Mouse (Mus musculus): ENCODE data around the gene Bcl7a. TPM values are rescaled to one million over a fixed set of nuclear protein-coding genes. Genes with fewer than 3 reads are reported as not detected.

Bcl7a gene
- total and polyA plus RNA-seq, 2 experiments from 2014 or later: 6.6 to 10.2 TPM

DNA sequence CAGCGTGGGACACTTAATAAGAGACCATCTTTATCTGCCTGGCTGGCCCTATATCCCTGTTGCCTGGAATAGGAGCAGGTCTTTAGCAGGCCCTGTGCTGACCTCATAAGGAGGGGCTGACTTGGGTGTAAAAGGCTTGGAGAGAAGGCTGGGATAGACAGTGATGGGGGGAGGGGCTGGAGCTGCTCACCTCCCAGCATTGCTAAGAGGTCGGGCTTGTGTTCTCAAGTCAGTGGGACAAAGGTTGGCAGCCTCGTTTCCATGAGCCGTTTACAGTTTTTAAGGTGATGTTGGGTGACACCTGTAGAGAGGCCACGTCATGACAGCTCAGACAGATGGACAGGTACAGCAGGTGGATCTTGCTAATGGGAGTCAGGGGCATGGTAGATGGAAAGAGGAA lies 26.4 kb downstream of the Bcl7a start:
- 92% methylated on average over 5 of the region's 5 CpGs for WGBS
- Histone ChIP-seq H3K27ac (ENCODE audit: low read depth) (no peak overlapping the region), H3K4me1 (ENCODE audit: control insufficient read depth, insufficient read depth) (no peaks in the 10 kb centered on the region), H3K4me2 (ENCODE audit: low read depth, low read length) (no peak overlapping the region), H3K27me3 (ENCODE audit: control insufficient read depth, insufficient read depth, low read length) (no peaks in the 10 kb centered on the region), H3K9me3 (replicated peaks; ENCODE audit: control insufficient read depth, low read length) (no peaks in the 10 kb centered on the region), H3K9ac (replicated peaks; ENCODE audit: low read depth, low read length) (no peak overlapping the region), H3K4me3 (ENCODE audit: low read depth, low read length) (no peak overlapping the region), H3K36me3 (replicated peaks; ENCODE audit: control insufficient read depth, insufficient read depth, low read length) (peaks cover 54% of the 10 kb centered on the region)
- TF ChIP-seq EP300 (IDR thresholded peaks at IDR 0.05; ENCODE audit: low read depth) (no peak), CTCF (IDR thresholded peaks at IDR 0.05; ENCODE audit: low read depth) (no peak)
- DNase-seq (ENCODE audit: low spot score): no peak
- ATAC-seq (ENCODE audit: insufficient read depth, low read depth): no peak

DNA sequence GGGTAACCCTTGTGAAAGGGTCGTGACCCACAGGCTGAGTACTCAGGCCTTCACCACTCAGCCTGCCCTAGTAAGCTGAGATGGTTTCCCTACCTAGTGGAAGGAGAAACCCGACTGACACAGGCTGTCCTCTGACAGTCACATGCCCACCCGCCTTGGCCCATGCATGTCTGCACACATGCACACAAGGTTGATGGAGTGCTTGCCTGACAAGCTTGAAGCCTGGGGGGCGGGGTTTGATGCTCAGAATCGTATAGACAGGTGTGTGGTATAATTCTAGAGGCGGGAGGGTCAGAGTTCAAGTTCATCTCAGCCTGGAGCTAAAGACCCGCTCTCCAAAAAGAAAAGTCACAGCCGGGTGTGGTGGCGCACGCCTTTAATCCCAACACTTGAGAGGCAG lies 31.6 kb downstream of the Bcl7a start:
- Histone ChIP-seq H3K4me3 (ENCODE audit: low read depth, low read length) (no peak overlapping the region), H3K9me3 (replicated peaks; ENCODE audit: control insufficient read depth, low read length) (no peaks in the 10 kb centered on the region), H3K4me1 (ENCODE audit: control insufficient read depth, insufficient read depth) (no peaks in the 10 kb centered on the region), H3K27me3 (ENCODE audit: control insufficient read depth, insufficient read depth, low read length) (no peaks in the 10 kb centered on the region), H3K27ac (ENCODE audit: low read depth) (no peak overlapping the region), H3K36me3 (replicated peaks; ENCODE audit: control insufficient read depth, insufficient read depth, low read length) (peaks cover 35% of the 10 kb centered on the region), H3K4me2 (ENCODE audit: low read depth, low read length) (no peak overlapping the region), H3K9ac (replicated peaks; ENCODE audit: low read depth, low read length) (no peak overlapping the region)
- DNase-seq (ENCODE audit: low spot score) (no peak), ATAC-seq (ENCODE audit: insufficient read depth, low read depth) (no peak)
- 90% methylated on average over 10 of the region's 10 CpGs for WGBS
- TF ChIP-seq EP300 (IDR thresholded peaks at IDR 0.05; ENCODE audit: low read depth) (no peak), CTCF (IDR thresholded peaks at IDR 0.05; ENCODE audit: low read depth) (no peak)

DNA sequence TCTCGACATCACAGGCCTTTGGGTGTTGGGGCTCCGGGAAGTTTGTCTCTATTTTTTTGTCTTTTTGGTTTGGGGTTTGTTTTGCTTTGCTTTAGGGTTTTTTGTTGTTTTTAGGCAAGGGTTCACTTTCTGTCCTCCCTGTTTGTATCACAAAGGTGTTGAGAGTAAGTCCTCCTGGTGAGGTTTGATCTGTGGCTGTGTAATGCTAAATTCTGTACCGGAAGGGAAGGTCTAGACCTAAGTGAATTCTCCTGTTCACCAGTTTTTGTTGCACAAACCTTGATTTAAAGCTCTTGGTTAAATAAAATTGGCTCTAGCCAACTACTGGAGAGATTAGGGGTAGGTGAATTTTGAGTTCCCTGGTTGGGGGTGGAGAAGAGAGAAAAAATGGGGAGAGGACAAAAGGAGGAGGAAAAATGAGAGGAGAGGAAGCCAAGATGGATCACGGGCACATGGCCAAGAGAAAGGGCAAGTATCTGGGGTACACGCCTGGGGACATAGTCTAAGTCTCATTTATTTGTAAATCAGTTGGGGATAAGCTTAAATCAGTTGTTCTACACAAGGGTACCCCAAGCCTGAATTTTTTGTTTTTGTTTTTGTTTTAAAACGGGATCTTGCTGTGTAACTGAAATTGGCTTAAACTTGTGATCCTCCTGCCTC lies 32.3 kb downstream of the Bcl7a start:
- TF ChIP-seq CTCF (IDR thresholded peaks at IDR 0.05; ENCODE audit: low read depth) (no peak), EP300 (IDR thresholded peaks at IDR 0.05; ENCODE audit: low read depth) (no peak)
- no peaks in the 10 kb centered on the region for H3K9me3 ChIP-seq (replicated peaks; ENCODE audit: control insufficient read depth, low read length)
- ATAC-seq (ENCODE audit: insufficient read depth, low read depth): no peak
- no peaks in the 10 kb centered on the region for H3K4me1 ChIP-seq (ENCODE audit: control insufficient read depth, insufficient read depth)
- H3K4me2 ChIP-seq (ENCODE audit: low read depth, low read length): no peak overlapping the region
- H3K9ac ChIP-seq (replicated peaks; ENCODE audit: low read depth, low read length): no peak overlapping the region
- peaks cover 28% of the 10 kb centered on the region for H3K36me3 ChIP-seq (replicated peaks; ENCODE audit: control insufficient read depth, insufficient read depth, low read length)
- no peak for DNase-seq (ENCODE audit: low spot score)
- 0 out of 2 replicates have a peak, but pooled peaks cover under 1% of the 10 kb centered on the region for H3K27me3 ChIP-seq (ENCODE audit: control insufficient read depth, insufficient read depth, low read length)
- 86% methylated on average over 6 of the region's 6 CpGs for WGBS
- H3K27ac ChIP-seq (ENCODE audit: low read depth): no peak overlapping the region
- H3K4me3 ChIP-seq (ENCODE audit: low read depth, low read length): no peak overlapping the region

DNA sequence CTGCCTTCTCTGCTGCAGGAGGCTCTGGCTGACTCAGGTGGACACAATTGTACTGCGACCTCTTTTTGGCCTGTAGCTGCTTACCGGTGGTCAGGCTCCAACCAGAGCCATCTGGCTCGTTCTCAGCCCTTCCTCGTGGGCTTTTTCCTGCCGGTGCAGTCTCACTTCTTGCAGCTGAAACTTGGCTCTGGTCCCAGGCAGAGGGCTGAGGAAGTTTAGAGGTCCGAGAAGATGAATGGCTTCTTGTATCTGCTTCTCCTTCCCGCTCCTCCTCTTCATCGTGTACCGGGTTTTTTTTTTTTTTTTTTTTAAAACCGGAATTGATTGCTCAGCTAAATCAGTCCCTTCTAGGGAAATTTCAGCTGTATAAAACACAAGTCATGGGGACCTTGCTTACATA lies 32.9 kb downstream of the Bcl7a start:
- Histone ChIP-seq H3K9me3 (replicated peaks; ENCODE audit: control insufficient read depth, low read length) (no peaks in the 10 kb centered on the region), H3K27ac (ENCODE audit: low read depth) (no peak overlapping the region), H3K4me1 (ENCODE audit: control insufficient read depth, insufficient read depth) (no peaks in the 10 kb centered on the region), H3K27me3 (ENCODE audit: control insufficient read depth, insufficient read depth, low read length) (0 out of 2 replicates have a peak, but pooled peaks cover 3% of the 10 kb centered on the region), H3K4me2 (ENCODE audit: low read depth, low read length) (peak overlapping the region; percentile 20; the same call in 1 of the 2 replicates), H3K4me3 (ENCODE audit: low read depth, low read length) (no peak overlapping the region), H3K9ac (replicated peaks; ENCODE audit: low read depth, low read length) (no peak overlapping the region), H3K36me3 (replicated peaks; ENCODE audit: control insufficient read depth, insufficient read depth, low read length) (peaks cover 22% of the 10 kb centered on the region)
- 23% methylated on average over 10 of the region's 10 CpGs for WGBS
- TF ChIP-seq CTCF (IDR thresholded peaks at IDR 0.05; ENCODE audit: low read depth) (no peak), EP300 (IDR thresholded peaks at IDR 0.05; ENCODE audit: low read depth) (no peak)
- peak; percentile 48 for DNase-seq (ENCODE audit: low spot score)
- 0 out of 2 replicates have a peak, but pooled peaks have one; percentile 18 for ATAC-seq (ENCODE audit: insufficient read depth, low read depth)

DNA sequence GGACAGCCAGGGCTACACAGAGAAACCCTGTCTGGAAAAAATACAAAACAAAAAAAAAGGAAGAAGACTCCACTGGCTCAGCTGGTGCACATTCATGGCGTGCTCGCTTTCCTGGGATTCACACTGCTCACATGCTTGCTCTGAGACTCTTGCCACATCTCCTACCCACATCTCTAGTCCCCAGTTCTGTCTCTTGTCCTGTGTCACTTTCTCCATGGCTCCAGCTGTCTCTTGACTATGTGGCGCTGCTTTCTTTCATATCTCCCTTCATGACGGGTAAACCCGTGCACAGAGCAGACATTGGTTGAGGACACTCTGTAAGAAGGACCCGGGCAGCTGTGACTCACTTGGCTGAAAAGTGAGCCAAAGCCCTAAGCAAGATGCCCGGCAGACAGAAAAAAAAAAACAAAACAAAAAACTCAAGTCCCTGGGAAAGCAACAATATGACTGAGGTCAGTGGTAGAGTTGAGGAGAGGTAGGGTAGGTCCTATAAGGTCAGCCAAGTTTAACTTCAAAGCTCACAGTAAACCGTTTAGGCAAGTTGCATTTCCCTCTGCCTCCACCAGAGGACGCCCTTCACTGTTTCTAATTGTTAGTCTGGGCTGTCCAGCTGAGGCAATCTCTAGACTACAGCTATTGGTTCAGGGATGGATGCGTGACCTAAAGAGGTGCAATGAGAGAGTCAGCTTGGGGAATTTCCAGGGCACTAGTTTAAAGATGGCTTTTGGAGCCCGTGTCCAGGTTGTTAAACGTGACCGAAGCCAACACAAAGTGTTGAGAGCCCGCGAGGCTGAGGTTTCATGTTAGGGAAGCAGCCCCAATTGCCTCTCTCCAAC lies 33.7 kb downstream of the Bcl7a start:
- H3K27me3 ChIP-seq (ENCODE audit: control insufficient read depth, insufficient read depth, low read length): 0 out of 2 replicates have a peak, but pooled peaks cover 3% of the 10 kb centered on the region
- peak; percentile 80 for ATAC-seq (ENCODE audit: insufficient read depth, low read depth)
- no peak overlapping the region for H3K4me2 ChIP-seq (ENCODE audit: low read depth, low read length)
- H3K9me3 ChIP-seq (replicated peaks; ENCODE audit: control insufficient read depth, low read length): no peaks in the 10 kb centered on the region
- H3K36me3 ChIP-seq (replicated peaks; ENCODE audit: control insufficient read depth, insufficient read depth, low read length): peaks cover 14% of the 10 kb centered on the region
- 0 out of 2 replicates have a peak overlapping the region, but pooled peaks have one; percentile 4 for H3K27ac ChIP-seq (ENCODE audit: low read depth)
- no peak overlapping the region for H3K4me3 ChIP-seq (ENCODE audit: low read depth, low read length)
- no peaks in the 10 kb centered on the region for H3K4me1 ChIP-seq (ENCODE audit: control insufficient read depth, insufficient read depth)
- H3K9ac ChIP-seq (replicated peaks; ENCODE audit: low read depth, low read length): no peak overlapping the region
- WGBS: 40% methylated on average over 15 of the region's 15 CpGs
- DNase-seq (ENCODE audit: low spot score): peak; percentile 78
- TF ChIP-seq EP300 (IDR thresholded peaks at IDR 0.05; ENCODE audit: low read depth) (no peak), CTCF (IDR thresholded peaks at IDR 0.05; ENCODE audit: low read depth) (peak; percentile 93)
